Comparison of ENCODE assay signal across 16 mouse cellular contexts in genomic region chr11:35317221-35317620, GRCm38 (mm10).
"Had no signal": no experiment of that assay in that cellular context is flagged by ENCODE, and none has a peak within 500 bp of the region (broad histone marks: within the 10 kb centered on the region; RNA-seq: fewer than 3 reads in every experiment).

No protein-coding gene starts in this region.

- H3K27ac ChIP-seq: kidney, postnatal 0 days; limb, embryonic 13.5 days; liver, embryonic 15.5 days; midbrain, embryonic 10.5 days; neural tube, embryonic 12.5 days; stomach, embryonic 15.5 days had no signal

- H3K4me2 ChIP-seq: limb, embryonic 13.5 days; liver, embryonic 11.5 days; liver, embryonic 15.5 days; lung, embryonic 14.5 days; neural tube, embryonic 12.5 days; stomach, embryonic 15.5 days had no signal

- DNase-seq: kidney, adult 9 months; kidney, postnatal 36 days; lung, embryonic 14.5 days; lung, postnatal 10 days; lung, postnatal 4 days; midbrain, embryonic 14.5 days; right cerebral cortex, postnatal 4 days; thymus, adult 2 months; thymus, postnatal 25 days had no signal

- H3K27me3 ChIP-seq: limb, embryonic 13.5 days; liver, embryonic 15.5 days; neural tube, embryonic 12.5 days; stomach, embryonic 15.5 days had no signal

- H3K4me1 ChIP-seq: liver, embryonic 15.5 days; neural tube, embryonic 12.5 days had no signal

- H3K9ac ChIP-seq: limb, embryonic 13.5 days; liver, embryonic 15.5 days; lung, embryonic 14.5 days; neural tube, embryonic 12.5 days; stomach, embryonic 15.5 days had no signal

- H3K36me3 ChIP-seq: limb, embryonic 13.5 days; liver, embryonic 15.5 days; midbrain, embryonic 10.5 days; neural tube, embryonic 12.5 days; stomach, embryonic 15.5 days had no signal

- H3K4me3 ChIP-seq: limb, embryonic 13.5 days; liver, embryonic 15.5 days; midbrain, embryonic 10.5 days; neural tube, embryonic 12.5 days; stomach, embryonic 15.5 days had no signal

- H3K9me3 ChIP-seq: limb, embryonic 13.5 days; liver, embryonic 15.5 days; neural tube, embryonic 12.5 days; stomach, embryonic 15.5 days had no signal
